Mouse (Mus musculus): ENCODE measurements around the gene Cdc42. TPM values are rescaled to one million over a fixed set of nuclear protein-coding genes. Genes with fewer than 3 reads are reported as not detected.

The Cdc42 gene
- total RNA-seq, 2 experiments from 2014 or later: 294 to 318 TPM

- TF ChIP-seq CTCF (IDR thresholded peaks at IDR 0.05): no peak
- intact Hi-C loops (cut with DNase I): no loop called here
- Histone ChIP-seq H3K4me3 (peak overlapping the region; percentile 65), H3K27ac (peak overlapping the region; percentile 85; the same call in 1 of the 2 replicates)
- no peak for DNase-seq (ENCODE audit: extremely low spot score in 1 of 2, low spot score in 2 of 2)
Observed at GRCm38 (mm10) chr4:137278144-137279040, 79.1 kb downstream of the Cdc42 start.

DNA sequence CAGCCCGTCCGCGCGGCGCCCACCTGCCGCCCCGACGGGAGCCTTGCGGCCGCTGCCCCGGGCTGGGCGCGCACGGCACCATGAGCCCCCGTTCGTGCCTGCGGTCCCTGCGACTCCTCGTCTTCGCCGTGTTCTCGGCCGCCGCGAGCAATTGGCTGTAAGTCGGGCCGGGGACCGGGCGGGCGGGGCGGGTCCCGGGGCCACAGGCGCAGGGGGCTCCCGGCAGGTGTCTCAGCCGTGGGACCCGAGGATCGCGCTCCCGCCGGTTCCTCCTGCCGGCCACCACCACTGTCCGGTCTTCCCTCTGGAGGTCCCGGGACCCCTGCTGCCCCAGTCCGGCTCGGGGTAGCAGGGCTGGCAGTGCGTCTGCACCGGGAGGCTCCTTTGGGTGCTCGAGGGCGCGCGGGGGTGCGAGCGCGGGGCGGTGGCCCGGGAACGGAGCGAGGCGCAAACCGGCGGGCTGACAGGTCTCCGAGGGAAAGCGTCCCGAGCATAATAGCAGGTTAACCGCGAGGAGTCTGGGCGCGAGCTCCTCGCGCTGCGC, 79.8 kb downstream of the Cdc42 start:
- TF ChIP-seq CTCF (IDR thresholded peaks at IDR 0.05): no peak
- DNase-seq (ENCODE audit: extremely low spot score in 1 of 2, low spot score in 2 of 2): peak; percentile 37 to 51
- intact Hi-C loops (cut with DNase I): no loop called here
- Histone ChIP-seq H3K27ac (peak overlapping the region; percentile 85), H3K4me3 (peak overlapping the region; percentile 65)

GRCm38 (mm10) chr4:137277166-137277513, 80.4 kb downstream of the Cdc42 start, which contains the start of gene Wnt4:
Wnt4 (plus strand) TSS chr4:137277489.
- H3K4me3 ChIP-seq: peak within 1 kb of the TSS; percentile 65
- DNase-seq (ENCODE audit: extremely low spot score in 1 of 2, low spot score in 2 of 2): peak; percentile 41 to 43
- TF ChIP-seq CTCF (IDR thresholded peaks at IDR 0.05): no peak; the same call in 1 of the 2 replicates
- intact Hi-C loops (cut with DNase I): no loop called here
- peak within 1 kb of the TSS; percentile 85 for H3K27ac ChIP-seq

- intact Hi-C loops (cut with DNase I): no loop called here
- TF ChIP-seq CTCF (IDR thresholded peaks at IDR 0.05): no peak
- peak overlapping the region; percentile 49 for H3K4me3 ChIP-seq
- peak overlapping the region; percentile 34 for H3K27ac ChIP-seq
- peak in 1 of 2 experiments; percentile 24 for DNase-seq (ENCODE audit: extremely low spot score in 1 of 2, low spot score in 2 of 2)
Observed at GRCm38 (mm10) chr4:137276443-137277165, 80.9 kb downstream of the Cdc42 start.

DNA sequence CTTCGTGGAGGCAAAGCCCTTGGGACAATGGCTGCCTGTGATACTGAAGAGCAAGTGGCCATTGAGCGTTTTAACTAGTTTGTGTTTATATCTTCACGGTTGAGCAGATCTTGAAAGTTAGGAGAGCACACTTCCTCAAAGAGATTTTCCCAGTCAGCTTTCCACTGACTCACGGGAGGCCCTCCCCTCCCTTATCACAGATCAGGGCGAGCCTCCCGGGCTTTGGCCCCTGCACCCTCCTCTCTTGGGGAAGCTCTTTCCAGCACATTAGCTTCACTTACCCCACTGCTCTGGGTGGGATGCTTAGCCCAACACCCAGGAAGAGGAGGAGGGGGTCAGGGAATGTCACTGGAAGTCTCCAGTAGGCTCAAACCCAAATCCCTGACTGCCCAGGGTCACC, 83.2 kb downstream of the Cdc42 start:
- intact Hi-C loops (cut with DNase I): no loop called here
- H3K27ac ChIP-seq: no peak overlapping the region
- no peak for TF ChIP-seq CTCF (IDR thresholded peaks at IDR 0.05)
- no peak overlapping the region for H3K4me3 ChIP-seq
- DNase-seq (ENCODE audit: extremely low spot score in 1 of 2, low spot score in 2 of 2): no peak

- no peak overlapping the region for H3K27ac ChIP-seq
- intact Hi-C loops (cut with DNase I): no loop called here
- no peak overlapping the region for H3K4me3 ChIP-seq
- no peak for TF ChIP-seq CTCF (IDR thresholded peaks at IDR 0.05)
- no peak for DNase-seq (ENCODE audit: extremely low spot score in 1 of 2, low spot score in 2 of 2)
Observed at GRCm38 (mm10) chr4:137271856-137272255, 85.7 kb downstream of the Cdc42 start.

Other genes with a start within 250 kb of the Cdc42 start
- gene Wnt4, start 80.2 kb downstream of the Cdc42 start, total RNA-seq (2021): 10 to 100 TPM; 13.1 to 14.1 TPM
- not detected for gene Cela3a, start 52.1 kb upstream of the Cdc42 start, total RNA-seq (2021)
- not detected for gene Cela3b, start 72.8 kb upstream of the Cdc42 start, total RNA-seq (2021)
- gene 1700013G24Rik, start 95.6 kb upstream of the Cdc42 start, total RNA-seq (2021): not detected
- gene Hspg2, start 111.0 kb upstream of the Cdc42 start, total RNA-seq (2021): 1 to 10 TPM; 5.5 to 6.5 TPM
- gene Ldlrad2, start 216.8 kb upstream of the Cdc42 start, total RNA-seq (2021): not detected
- gene Usp48, start 236.0 kb upstream of the Cdc42 start, total RNA-seq (2021): 100 to 1,000 TPM; 128 to 144 TPM

Measured in left cerebral cortex, adult 2 months (tissue).